Mouse (Mus musculus) embryonic facial prominence, embryonic 12.5 days (tissue): ENCODE measurements around the gene Fam186b. TPM values are rescaled to one million over a fixed set of nuclear protein-coding genes. Genes with fewer than 3 reads are reported as not detected.

Experiments
- ATAC-seq: fragments of 200-750 bp; cut with Nextera tagmentation; 2 replicates; pipeline ENCODE4 v1.8.0; 2017; ENCODE audit not compliant: insufficient number of reproducible peaks, insufficient read depth, low FRiP score, low TSS enrichment
- H3K27ac ChIP-seq: fragments of 300-500 bp; sonication (generic); 2 replicates; pipeline ENCODE4 v1.5.1; 2016; ENCODE audit warnings: mild to moderate bottlenecking
- H3K27me3 ChIP-seq: fragments of 300-500 bp; sonication (generic); 2 replicates; pipeline ENCODE4 v1.6.1; 2016; ENCODE audit warnings: mild to moderate bottlenecking, moderate library complexity
- H3K36me3 ChIP-seq: fragments of 300-500 bp; sonication (generic); 2 replicates; pipeline ENCODE4 v1.6.1; 2016; ENCODE audit warnings: mild to moderate bottlenecking
- H3K4me1 ChIP-seq: fragments of 300-500 bp; sonication (generic); 2 replicates; pipeline ENCODE4 v1.6.1; 2016
- H3K4me2 ChIP-seq: fragments of 300-500 bp; sonication (generic); replicated peaks from 2 replicates; pipeline ENCODE4 v1.6.1; 2016; ENCODE audit warnings: mild to moderate bottlenecking, moderate library complexity
- H3K4me3 ChIP-seq: fragments of 300-500 bp; sonication (generic); 2 replicates; pipeline ENCODE4 v1.5.1; 2016; ENCODE audit warnings: mild to moderate bottlenecking
- H3K9ac ChIP-seq: fragments of 300-500 bp; sonication (generic); 2 replicates; pipeline ENCODE4 v1.6.1; 2016; ENCODE audit warnings: mild to moderate bottlenecking, moderate library complexity
- H3K9me3 ChIP-seq: fragments of 300-500 bp; sonication (generic); 2 replicates; pipeline ENCODE4 v1.6.1; 2016; ENCODE audit warnings: mild to moderate bottlenecking, moderate library complexity
- WGBS: fragments of 180-500 bp; shearing (Covaris S2); methylation state at CpG from one replicate; pipeline ENCODE4 v1.1.7; 2016; 5-methylcytosine and 5-hydroxymethylcytosine counted together
- polyA plus RNA-seq: library from polyadenylated mRNA; unstranded; fragments of >200 nt; fragmentation: Nextera tagmentation; extraction: Ambion mirVana; gene quantifications from 2 replicates; pipeline ENCODE4 v1.2.1, GENCODE M21; 2016

The Fam186b gene
- polyA plus RNA-seq, 1 experiment from 2014 or later = 0.32 TPM

GRCm38 (mm10) chr15:99290586-99290985, 5.1 kb downstream of the Fam186b start:
- no peaks in the 10 kb centered on the region for H3K9me3 ChIP-seq
- no peaks in the 10 kb centered on the region for H3K27me3 ChIP-seq
- no peak overlapping the region for H3K4me3 ChIP-seq
- H3K4me1 ChIP-seq = peaks cover 10% of the 10 kb centered on the region
- H3K9ac ChIP-seq = no peak overlapping the region
- no peak overlapping the region for H3K27ac ChIP-seq
- no peaks in the 10 kb centered on the region for H3K36me3 ChIP-seq
- no peak for ATAC-seq
- H3K4me2 ChIP-seq = no peak overlapping the region
- 85% methylated on average over 11 of the region's 11 CpGs for WGBS

- no peak overlapping the region for H3K9ac ChIP-seq
- no peak overlapping the region for H3K4me2 ChIP-seq
- no peaks in the 10 kb centered on the region for H3K4me1 ChIP-seq
- no peaks in the 10 kb centered on the region for H3K36me3 ChIP-seq
- ATAC-seq = no peak
- no peak overlapping the region for H3K27ac ChIP-seq
- H3K9me3 ChIP-seq = no peaks in the 10 kb centered on the region
- 44% methylated on average over 8 of the region's 8 CpGs for WGBS
- H3K4me3 ChIP-seq = no peak overlapping the region
- H3K27me3 ChIP-seq = no peaks in the 10 kb centered on the region
These were observed 10.5 kb downstream of the Fam186b start for GRCm38 (mm10) chr15:99285189-99285535.

DNA sequence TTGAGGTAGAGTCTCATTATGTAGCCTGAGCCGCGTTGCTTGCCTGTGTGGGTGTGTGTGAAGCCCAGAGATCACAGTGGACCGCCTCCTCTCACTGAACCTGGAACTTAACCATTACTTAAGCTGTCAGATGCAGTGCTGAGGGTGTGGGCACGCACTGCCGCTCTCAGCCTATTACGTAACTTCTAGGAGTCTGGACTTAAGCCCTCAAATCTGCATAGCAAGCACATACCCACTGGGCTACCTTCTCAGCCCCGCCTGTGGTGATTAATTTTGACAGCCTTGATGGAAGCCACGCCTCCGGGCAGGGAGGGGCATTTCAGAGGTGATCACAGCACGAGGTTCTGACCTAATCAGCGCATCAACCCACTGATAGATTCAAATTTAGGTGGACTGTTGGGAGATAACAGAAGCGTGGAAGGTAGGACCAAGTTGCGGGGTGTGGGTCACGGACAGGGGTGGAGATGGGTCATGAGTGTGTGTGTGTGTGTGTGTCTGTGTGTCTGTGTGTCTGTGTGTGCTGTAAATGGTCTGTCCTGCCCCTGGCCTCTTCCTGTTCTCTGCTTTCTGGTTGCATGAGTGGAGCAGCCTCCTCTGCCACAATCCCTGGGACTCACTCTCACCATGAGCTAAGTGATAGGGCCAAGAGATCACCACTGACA, 11.0 kb downstream of the Fam186b start:
- 48% methylated on average over 14 of the region's 14 CpGs for WGBS
- no peak overlapping the region for H3K4me3 ChIP-seq
- H3K9me3 ChIP-seq = no peaks in the 10 kb centered on the region
- no peak; the same call in 1 of the 2 replicates for ATAC-seq
- H3K4me1 ChIP-seq = no peaks in the 10 kb centered on the region
- no peak overlapping the region for H3K27ac ChIP-seq
- no peaks in the 10 kb centered on the region for H3K36me3 ChIP-seq
- no peak overlapping the region for H3K9ac ChIP-seq
- no peaks in the 10 kb centered on the region for H3K27me3 ChIP-seq
- no peak overlapping the region for H3K4me2 ChIP-seq

- Histone ChIP-seq H3K4me1 (no peaks in the 10 kb centered on the region), H3K9ac (no peak overlapping the region), H3K4me2 (no peak overlapping the region), H3K9me3 (no peaks in the 10 kb centered on the region), H3K27ac (no peak overlapping the region), H3K36me3 (no peaks in the 10 kb centered on the region), H3K27me3 (no peaks in the 10 kb centered on the region), H3K4me3 (no peak overlapping the region)
- WGBS = 66% methylated on average over 10 of the region's 10 CpGs
- no peak for ATAC-seq
These were observed 12.2 kb downstream of the Fam186b start for GRCm38 (mm10) chr15:99283456-99283855.

GRCm38 (mm10) chr15:99278271-99278670, 17.4 kb downstream of the Fam186b start:
- Histone ChIP-seq H3K9me3 (no peaks in the 10 kb centered on the region), H3K36me3 (no peaks in the 10 kb centered on the region), H3K4me1 (no peaks in the 10 kb centered on the region), H3K27me3 (no peaks in the 10 kb centered on the region), H3K4me3 (no peak overlapping the region), H3K9ac (no peak overlapping the region), H3K27ac (no peak overlapping the region), H3K4me2 (no peak overlapping the region)
- no peak for ATAC-seq
- 89% methylated on average over 7 of the region's 7 CpGs for WGBS

DNA sequence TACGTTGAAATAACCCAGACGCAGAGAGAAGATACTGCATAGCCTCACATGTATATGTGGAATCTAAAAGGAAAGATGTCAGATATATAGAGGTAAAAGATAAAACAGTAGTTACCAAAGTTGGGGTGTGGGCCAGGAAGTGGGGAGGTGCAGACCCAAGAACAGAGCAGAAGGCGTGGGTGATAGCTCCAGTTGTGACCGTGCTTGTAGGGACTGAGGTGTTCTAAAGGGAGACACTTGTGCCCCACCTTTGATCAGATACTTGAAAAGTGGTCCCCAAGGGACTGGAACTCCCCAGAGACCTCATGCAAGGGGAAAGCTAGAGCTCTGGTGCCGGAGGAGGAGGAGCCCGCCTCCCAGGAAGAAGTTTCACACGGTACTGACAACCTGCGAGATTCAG, 19.6 kb downstream of the Fam186b start:
- no peak for ATAC-seq
- WGBS = 86% methylated on average over 8 of the region's 8 CpGs
- H3K4me2 ChIP-seq = no peak overlapping the region
- no peaks in the 10 kb centered on the region for H3K27me3 ChIP-seq
- peaks cover 4% of the 10 kb centered on the region; the same call in 1 of the 2 replicates for H3K4me1 ChIP-seq
- H3K9ac ChIP-seq = no peak overlapping the region
- H3K36me3 ChIP-seq = no peaks in the 10 kb centered on the region
- no peak overlapping the region for H3K4me3 ChIP-seq
- no peaks in the 10 kb centered on the region for H3K9me3 ChIP-seq
- no peak overlapping the region for H3K27ac ChIP-seq

DNA sequence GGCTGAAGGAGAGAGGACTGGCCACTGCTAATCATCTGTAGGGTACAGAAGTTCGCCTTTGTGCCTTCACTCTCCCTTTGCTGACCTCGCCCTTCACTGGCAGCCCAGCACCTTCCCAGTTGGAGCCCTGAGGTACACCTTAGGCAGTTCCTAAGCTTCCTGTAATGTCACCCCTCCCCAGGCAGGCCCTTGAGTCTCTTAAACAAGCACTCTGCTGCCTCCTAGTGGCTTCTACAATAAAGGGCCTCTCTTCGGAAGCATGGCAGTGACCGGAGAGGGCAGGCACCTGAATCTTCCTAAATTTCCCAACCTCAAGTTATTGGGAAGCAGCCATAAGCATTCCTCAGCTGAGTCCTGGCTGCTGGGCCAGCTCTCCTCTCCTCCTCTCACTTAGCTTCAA, 30.0 kb downstream of the Fam186b start:
- Histone ChIP-seq H3K27me3 (no peaks in the 10 kb centered on the region), H3K27ac (no peak overlapping the region), H3K9me3 (no peaks in the 10 kb centered on the region), H3K4me2 (no peak overlapping the region), H3K4me3 (no peak overlapping the region), H3K36me3 (no peaks in the 10 kb centered on the region), H3K4me1 (no peaks in the 10 kb centered on the region), H3K9ac (no peak overlapping the region)
- 11% methylated on average over 4 of the region's 4 CpGs for WGBS
- ATAC-seq = no peak

DNA sequence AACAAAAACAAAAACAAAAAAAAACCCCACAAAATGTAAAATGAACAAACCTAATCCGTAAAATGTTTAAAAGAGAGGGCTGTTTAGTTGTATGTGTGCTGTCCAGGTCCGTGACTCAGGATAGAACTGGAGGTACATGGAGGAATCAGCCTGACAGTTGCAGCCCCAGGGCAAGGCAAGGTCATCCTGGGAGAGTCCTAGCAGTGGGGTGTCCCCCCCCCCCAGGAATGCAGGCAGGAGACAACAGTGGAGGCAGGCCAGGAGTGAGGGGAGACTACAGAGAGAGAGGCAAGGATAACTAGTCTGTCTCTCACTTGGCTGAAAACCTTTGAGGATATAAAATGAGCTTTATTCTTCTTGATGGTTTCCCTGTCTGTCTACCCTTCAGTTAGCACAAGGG, 31.3 kb downstream of the Fam186b start:
- H3K27me3 ChIP-seq = no peaks in the 10 kb centered on the region
- no peaks in the 10 kb centered on the region for H3K36me3 ChIP-seq
- H3K4me3 ChIP-seq = no peak overlapping the region
- 62% methylated on average over 2 of the region's 2 CpGs for WGBS
- no peak overlapping the region for H3K27ac ChIP-seq
- no peaks in the 10 kb centered on the region for H3K4me1 ChIP-seq
- no peaks in the 10 kb centered on the region for H3K9me3 ChIP-seq
- ATAC-seq = no peak
- H3K4me2 ChIP-seq = no peak overlapping the region
- no peak overlapping the region for H3K9ac ChIP-seq

- no peaks in the 10 kb centered on the region for H3K27me3 ChIP-seq
- no peaks in the 10 kb centered on the region for H3K4me1 ChIP-seq
- no peak overlapping the region for H3K4me3 ChIP-seq
- no peaks in the 10 kb centered on the region for H3K36me3 ChIP-seq
- H3K27ac ChIP-seq = no peak overlapping the region
- no peaks in the 10 kb centered on the region for H3K9me3 ChIP-seq
- ATAC-seq = no peak
- H3K9ac ChIP-seq = no peak overlapping the region
- 71% methylated on average over 10 of the region's 10 CpGs for WGBS
- H3K4me2 ChIP-seq = no peak overlapping the region
These were observed 33.0 kb downstream of the Fam186b start for GRCm38 (mm10) chr15:99262702-99263101.

GRCm38 (mm10) chr15:99259730-99260252, 35.9 kb downstream of the Fam186b start:
- H3K9me3 ChIP-seq = no peaks in the 10 kb centered on the region
- under 1% methylated on average over 6 of the region's 10 CpGs for WGBS
- no peak overlapping the region for H3K4me3 ChIP-seq
- 0 out of 2 replicates have a peak, but pooled peaks have one; percentile 28 for ATAC-seq
- H3K4me1 ChIP-seq = peaks cover 3% of the 10 kb centered on the region; the same call in 1 of the 2 replicates
- no peaks in the 10 kb centered on the region for H3K36me3 ChIP-seq
- H3K27me3 ChIP-seq = no peaks in the 10 kb centered on the region
- peak overlapping the region; percentile 36 for H3K4me2 ChIP-seq
- no peak overlapping the region for H3K9ac ChIP-seq
- 0 out of 2 replicates have a peak overlapping the region, but pooled peaks have one; percentile 0 for H3K27ac ChIP-seq

DNA sequence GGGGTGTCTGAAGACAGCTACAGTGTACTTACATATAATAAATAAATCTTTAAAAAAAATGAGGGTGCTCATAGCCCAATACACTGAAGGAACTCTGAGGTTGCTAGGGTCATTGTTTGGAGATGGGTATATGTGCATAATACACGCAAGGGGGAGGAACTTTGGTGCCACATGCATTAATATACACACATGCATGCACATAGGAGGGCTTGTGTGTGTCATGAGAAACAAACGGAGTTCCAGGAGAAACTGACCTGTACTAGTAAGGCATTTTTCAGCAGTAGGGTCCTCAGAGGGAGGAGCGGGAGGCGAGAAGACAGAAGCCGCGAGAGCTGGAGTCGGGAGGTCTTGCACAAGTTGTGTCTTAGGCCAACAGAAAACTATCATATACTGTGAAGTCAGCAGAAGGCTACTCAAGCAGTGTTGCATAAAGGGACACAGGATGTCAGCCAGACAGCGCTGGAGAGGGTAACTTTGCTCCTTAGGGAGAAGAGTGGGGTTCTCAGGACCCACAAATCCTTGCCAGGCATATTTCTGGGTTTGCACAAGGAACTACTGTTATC, 36.4 kb downstream of the Fam186b start:
- Histone ChIP-seq H3K27me3 (no peaks in the 10 kb centered on the region), H3K4me1 (peaks cover 3% of the 10 kb centered on the region; the same call in 1 of the 2 replicates), H3K9ac (no peak overlapping the region), H3K4me2 (0 out of 2 replicates have a peak overlapping the region, but pooled peaks have one; percentile 24), H3K27ac (0 out of 2 replicates have a peak overlapping the region, but pooled peaks have one; percentile 0), H3K4me3 (no peak overlapping the region), H3K9me3 (no peaks in the 10 kb centered on the region), H3K36me3 (no peaks in the 10 kb centered on the region)
- WGBS = 66% methylated on average over 8 of the region's 8 CpGs
- ATAC-seq = peak; percentile 26; the same call in 1 of the 2 replicates

DNA sequence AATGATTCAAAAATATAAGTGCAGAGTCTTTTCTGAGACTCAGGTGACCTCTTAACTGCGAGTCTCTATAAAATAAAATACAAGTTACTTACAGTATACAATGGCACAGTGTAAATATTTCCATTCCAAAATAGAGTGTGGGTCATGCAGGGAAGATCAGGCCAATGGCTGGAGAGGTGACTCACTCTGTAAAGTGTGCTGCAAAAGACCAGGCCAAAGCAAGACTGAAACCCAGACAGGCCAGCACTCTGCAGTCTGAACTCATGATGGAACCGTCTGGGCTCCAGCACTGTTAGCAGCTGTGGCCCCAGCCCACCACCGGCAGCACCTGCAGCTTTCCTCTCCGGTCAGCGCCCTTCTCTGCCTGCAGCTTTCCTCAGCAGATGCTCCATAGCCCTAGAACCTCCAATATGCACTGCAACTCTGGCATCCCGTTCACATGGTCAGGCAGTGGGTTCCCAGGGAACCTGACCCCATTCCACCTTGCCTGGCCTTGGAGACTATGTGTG, 40.4 kb downstream of the Fam186b start:
- ATAC-seq = no peak
- Histone ChIP-seq H3K27ac (no peak overlapping the region), H3K27me3 (no peaks in the 10 kb centered on the region), H3K9me3 (no peaks in the 10 kb centered on the region), H3K4me1 (peaks cover 7% of the 10 kb centered on the region; the same call in 1 of the 2 replicates), H3K4me2 (no peak overlapping the region), H3K9ac (no peak overlapping the region), H3K4me3 (no peak overlapping the region), H3K36me3 (no peaks in the 10 kb centered on the region)
- WGBS = 89% methylated on average over 6 of the region's 6 CpGs
